Mouse (Mus musculus) right cerebral cortex, postnatal 10 days (tissue): ENCODE measurements around the gene Krt86.

Experiments
- DNase-seq, 2 experiments: peaks; one replicate each; pipeline ENCODE4 v3.0.0; 2021; ENCODE audit warnings: low spot score in 2 of 2

Krt86 gene

GRCm38 (mm10) chr15:101472952-101473528 lies at the start of gene Krt86:
Krt86 (plus strand) TSS chr15:101473478.
- no peak for DNase-seq

DNA sequence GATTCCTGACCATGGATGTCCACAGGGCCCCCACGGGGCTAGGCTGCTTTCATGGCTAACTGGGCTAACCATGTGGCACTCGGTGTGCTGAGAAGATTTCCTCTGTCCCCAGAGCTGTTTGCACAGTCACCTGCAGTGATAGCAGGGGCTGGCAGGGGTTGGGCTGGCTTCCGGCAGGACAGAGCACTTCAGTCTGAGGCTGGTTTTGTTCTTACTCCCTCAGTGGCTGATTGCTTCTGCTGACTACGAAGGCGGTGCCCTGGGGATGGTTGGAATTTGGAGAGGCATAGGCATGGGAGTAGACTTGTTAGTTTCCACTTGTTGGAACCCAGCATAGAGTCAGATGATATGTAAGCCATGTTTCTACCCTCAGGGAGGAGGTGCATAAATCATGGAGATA lies 48.4 kb upstream of the Krt86 start:
- no peak for DNase-seq

- no peak for DNase-seq
Measured at GRCm38 (mm10) chr15:101436611-101437010, 36.7 kb upstream of the Krt86 start.

DNA sequence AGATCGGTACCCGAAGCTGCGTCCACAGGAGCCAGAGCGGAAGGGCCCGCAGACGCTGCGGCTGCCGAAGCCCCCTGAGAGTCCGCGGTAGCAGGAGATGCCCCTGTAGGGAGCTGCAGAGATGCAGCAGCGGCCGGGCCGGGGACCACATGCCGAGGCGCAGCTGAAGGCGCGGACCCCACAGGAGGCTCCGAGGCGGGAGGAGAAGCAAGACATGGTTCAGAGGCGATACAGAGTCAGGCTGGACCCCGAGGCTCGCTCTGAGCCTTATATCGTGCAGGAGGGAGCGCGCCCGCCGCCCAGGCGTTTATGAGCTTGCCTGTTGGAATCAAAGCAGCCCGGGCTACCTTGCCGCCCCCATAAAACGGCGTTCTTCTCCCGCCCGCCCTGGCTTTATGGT lies 34.7 kb upstream of the Krt86 start, which contains the start of gene Krt87:
Gene Krt87, minus strand, starts transcription at position 250 of the 400 bp plus-strand sequence.
- DNase-seq = no peak

DNA sequence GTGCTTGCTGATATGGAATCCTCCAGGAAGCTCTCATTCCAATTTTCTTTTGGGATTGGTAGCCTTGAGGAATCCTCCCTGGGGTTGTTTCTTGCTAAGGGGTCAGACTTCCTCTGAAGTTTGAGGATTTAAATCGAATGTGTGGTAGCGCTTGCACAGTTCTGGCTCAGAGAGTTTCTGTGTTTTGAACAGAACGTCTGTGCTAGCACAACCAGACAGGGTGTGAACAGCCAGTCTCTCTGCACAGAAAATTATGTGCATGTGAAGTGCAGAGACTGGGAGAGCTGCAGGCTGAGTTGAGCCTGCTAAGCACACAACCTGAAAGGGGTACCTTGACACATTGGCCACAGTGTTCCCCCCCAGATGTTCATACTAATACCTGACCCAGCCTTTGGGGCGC lies 32.4 kb upstream of the Krt86 start:
- peak in 1 of 2 experiments; percentile 49 for DNase-seq

DNA sequence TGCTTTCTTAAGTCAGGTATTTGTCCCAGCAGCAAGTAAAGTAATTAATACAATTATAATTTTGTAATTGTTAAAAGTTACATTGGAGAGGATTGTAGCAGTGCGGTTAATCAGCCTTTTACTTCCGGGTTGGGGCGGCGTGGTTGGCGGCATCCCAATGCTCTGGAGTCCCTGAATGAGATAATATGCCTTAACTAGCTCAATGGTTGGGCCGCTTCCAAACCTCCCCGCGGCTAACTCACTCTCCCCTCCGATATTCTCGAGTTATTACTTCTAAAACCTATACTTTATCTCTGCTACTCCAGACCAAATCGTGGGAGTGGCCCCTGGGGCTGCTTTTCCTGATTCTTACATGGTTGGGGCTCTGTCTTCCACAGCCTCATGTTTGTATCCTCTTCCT lies 26.7 kb upstream of the Krt86 start:
- no peak for DNase-seq

- DNase-seq = no peak
Measured at GRCm38 (mm10) chr15:101447444-101447843, 25.8 kb upstream of the Krt86 start, which contains the start of gene Krt88. Krt88 (plus strand) TSS chr15:101447744.

DNA sequence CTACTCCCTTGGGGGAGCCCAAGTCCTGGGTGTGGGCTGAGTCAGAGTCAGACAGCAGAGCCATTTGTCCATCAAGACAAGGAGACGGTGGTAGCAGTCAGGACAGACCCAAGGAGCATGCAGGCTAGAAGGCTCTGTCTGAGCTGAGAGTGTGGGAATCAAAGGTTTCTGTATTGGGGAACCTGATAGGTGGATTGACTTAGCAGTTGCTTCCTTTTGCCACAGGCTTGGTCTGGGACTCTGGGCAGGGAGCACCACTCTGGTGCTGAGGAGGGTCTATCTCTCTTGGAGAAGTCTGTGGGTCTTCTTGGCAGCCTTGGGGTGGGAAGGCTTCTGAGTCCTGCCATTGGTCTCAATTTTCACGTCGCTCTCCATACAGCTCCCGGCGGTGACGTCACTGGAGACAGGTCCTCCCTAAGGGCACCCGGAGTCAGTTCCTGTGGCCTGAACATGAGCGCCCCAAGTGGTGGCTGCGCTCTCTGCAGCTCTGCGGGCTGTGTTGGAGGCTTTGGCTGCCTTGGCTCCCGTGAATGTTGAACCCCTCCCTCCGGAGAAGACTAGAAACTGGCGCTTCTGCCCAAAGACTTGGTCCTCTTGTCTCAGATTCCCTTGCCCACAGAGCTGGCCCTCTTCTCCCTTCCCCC lies 20.1 kb upstream of the Krt86 start:
- DNase-seq = peak; percentile 70 to 84

DNA sequence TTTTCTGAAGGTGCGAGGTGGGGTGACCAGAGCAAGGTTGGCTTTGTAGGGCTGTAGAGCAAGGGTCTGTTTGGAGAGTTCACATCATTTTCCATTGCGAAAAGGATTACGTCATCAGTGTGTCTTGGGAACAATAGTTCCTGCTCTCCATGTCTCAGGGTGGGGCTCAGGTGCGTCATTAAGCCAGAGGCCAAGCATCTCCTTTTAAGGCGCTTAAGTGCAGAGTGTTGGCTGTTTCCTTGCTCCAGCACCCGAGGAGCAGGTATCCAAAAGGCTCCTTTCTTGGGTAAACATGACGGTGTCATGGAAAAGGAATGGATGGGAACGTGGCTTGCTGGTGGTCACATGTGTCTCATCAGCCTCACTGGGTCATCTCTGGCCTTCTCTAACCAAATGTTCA lies 18.5 kb upstream of the Krt86 start:
- DNase-seq = no peak

DNA sequence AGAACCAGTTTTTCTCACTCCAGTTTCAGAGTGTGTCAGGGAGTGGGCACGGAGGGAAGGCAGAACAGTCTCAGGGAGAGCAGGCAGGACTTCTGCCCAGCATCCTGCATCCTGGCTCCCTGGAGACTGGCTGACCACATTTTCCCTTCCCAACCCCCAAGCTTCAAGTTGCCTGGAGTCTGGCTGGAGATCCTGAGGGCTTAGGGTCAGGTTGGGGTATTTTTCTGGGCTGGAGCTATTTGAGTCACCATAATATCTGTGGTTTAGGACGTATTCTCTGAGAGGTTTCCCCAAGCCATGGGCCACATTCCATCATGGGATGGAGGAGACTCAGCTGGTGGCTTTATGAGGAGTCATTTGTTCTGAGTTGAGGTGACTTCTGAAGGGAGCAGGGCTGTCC lies 18.0 kb upstream of the Krt86 start:
- no peak for DNase-seq

- no peak for DNase-seq
Measured at GRCm38 (mm10) chr15:101455891-101456290, 17.4 kb upstream of the Krt86 start.

- DNase-seq = no peak
Measured at GRCm38 (mm10) chr15:101458361-101458930, 14.8 kb upstream of the Krt86 start.

DNA sequence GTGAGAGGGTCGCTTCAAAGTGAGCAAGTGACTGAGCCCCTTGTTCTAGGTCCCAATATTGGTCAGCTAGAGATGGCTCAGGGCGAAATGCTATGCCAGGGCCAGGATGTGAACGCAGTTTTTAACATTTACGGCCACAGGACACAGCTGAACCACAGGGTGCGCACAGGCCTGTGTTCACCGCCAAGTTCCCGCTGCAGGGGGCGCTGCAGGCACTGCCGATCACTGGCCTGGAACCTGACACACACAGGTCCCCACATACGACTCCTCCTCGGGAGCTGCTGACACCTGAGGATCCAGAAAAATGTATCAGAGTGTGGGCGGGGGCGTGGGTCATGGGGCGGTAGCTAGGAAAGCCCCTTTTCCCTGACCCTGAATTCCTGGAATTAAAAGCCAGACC lies 14.0 kb upstream of the Krt86 start:
- DNase-seq = no peak

DNA sequence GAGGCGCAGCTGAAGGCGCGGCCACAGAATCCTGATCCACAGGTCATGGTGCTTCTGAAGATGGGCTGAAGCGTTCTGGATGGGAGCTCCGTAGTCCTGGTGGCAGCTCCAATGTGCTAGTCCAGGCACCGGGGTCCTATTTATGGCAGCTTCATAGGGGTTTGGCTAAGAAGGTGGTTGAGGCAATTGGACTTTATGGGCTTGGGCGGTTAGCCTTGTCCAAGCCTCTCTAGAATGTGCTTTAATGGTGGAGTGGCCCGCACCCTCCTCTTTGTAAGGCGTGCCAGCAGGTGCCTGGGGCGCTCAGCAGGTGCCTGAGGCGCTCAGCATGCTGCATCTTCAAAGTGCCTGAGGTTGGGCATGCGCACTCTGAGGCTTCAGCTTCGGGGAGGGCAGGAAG lies 9.6 kb upstream of the Krt86 start, which contains the start of gene Krt81:
Gene Krt81, minus strand, starts transcription at position 101 of the 400 bp plus-strand sequence.
- no peak for DNase-seq

- no peak for DNase-seq
Measured at GRCm38 (mm10) chr15:101469093-101469492, 4.2 kb upstream of the Krt86 start.

DNA sequence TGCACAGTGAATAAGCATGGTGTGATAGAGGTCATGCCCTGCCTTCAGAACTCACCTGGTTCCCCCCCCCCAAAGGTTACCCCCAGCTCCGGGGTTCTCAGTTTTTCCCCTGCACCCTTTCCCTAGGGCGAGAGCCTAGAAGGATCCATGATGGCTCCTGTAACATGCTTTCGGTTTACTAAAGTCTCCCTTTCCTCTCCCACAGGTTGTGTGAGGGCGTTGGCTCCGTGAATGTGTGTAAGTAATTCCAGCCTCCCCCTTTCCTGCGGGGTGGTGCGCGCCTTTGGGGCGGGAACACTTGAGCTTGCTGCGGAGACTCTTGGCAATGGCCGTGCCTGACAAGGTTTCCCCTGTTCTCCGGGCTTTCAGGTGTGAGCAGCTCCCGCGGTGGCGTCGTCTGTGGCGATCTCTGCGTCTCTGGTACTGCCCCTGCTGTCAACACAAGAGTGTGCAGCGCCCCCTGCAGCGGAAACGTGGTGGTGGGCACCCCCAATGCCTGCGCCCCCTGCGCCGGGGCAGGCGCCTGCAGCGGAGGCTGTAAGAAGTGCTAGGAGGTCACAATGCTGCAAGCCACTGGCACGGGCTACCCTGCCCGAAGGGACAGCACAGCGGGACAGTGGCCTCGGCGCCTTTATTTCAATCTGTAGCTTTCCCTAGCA lies 5.9 kb downstream of the Krt86 start:
- DNase-seq = peak; percentile 46 to 64

DNA sequence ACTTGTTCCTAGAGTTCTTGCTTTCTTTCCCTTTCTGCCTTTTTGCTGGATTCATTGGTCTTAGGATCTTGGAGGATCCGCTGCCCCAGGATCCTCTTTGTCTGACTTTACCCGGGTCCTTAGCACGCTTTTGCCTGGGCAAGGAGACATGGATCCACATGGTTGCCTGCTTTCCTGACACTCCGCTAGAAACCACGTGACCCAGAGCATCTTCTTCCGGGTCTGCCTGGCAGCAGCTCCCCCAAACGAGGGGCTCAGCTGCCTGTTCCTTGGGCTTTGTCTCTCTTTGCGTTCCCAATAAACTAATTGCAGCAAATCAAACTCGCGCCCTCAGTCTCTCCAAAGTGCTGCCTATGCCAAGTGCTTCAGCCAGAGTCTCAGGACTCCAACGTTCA lies 6.4 kb downstream of the Krt86 start:
- peak in 1 of 2 experiments; percentile 34 for DNase-seq

GRCm38 (mm10) chr15:101482056-101482455 lies 8.8 kb downstream of the Krt86 start:
- DNase-seq = no peak

GRCm38 (mm10) chr15:101483646-101484045 lies 10.4 kb downstream of the Krt86 start:
- no peak for DNase-seq

GRCm38 (mm10) chr15:101484939-101485338 lies 11.7 kb downstream of the Krt86 start:
- DNase-seq = no peak

GRCm38 (mm10) chr15:101485911-101486635 lies 12.8 kb downstream of the Krt86 start:
- DNase-seq = peak; percentile 38 to 50

- DNase-seq = no peak
Measured at GRCm38 (mm10) chr15:101491431-101491830, 18.2 kb downstream of the Krt86 start, which contains the start of gene Krt83. Krt83 (minus strand) TSS chr15:101491512.
